Mouse (Mus musculus) kidney, adult 9 months (tissue): Measurements from ENCODE around the gene Zfp719.

Experiments
- DNase-seq: peaks from one replicate; pipeline ENCODE4 v3.0.0; 2022

Zfp719 gene

GRCm38 (mm10) chr7:43579440-43580171 is at the start of gene Zfp719:
Gene Zfp719, plus strand, starts transcription at chr7:43579610.
- peak; percentile 96 for DNase-seq

- no peak for DNase-seq
Measured at GRCm38 (mm10) chr7:43530216-43530785, 49.1 kb upstream of the Zfp719 start.

GRCm38 (mm10) chr7:43532936-43533505 is 46.4 kb upstream of the Zfp719 start:
- no peak for DNase-seq

- DNase-seq, result no peak
Measured at GRCm38 (mm10) chr7:43538524-43538923, 40.9 kb upstream of the Zfp719 start.

GRCm38 (mm10) chr7:43544225-43544977 is 35.0 kb upstream of the Zfp719 start, which contains the start of gene Cd33:
Gene Cd33, minus strand, starts transcription at chr7:43544428.
- DNase-seq, result no peak

GRCm38 (mm10) chr7:43545656-43546545 is 33.5 kb upstream of the Zfp719 start:
- no peak for DNase-seq

- DNase-seq, result no peak
Measured at GRCm38 (mm10) chr7:43547666-43548065, 31.7 kb upstream of the Zfp719 start.

GRCm38 (mm10) chr7:43548206-43548605 is 31.2 kb upstream of the Zfp719 start:
- DNase-seq, result no peak

GRCm38 (mm10) chr7:43553153-43553552 is 26.3 kb upstream of the Zfp719 start:
- DNase-seq, result no peak

GRCm38 (mm10) chr7:43554550-43554949 is 24.9 kb upstream of the Zfp719 start:
- no peak for DNase-seq

- DNase-seq, result no peak
Measured at GRCm38 (mm10) chr7:43555351-43555750, 24.1 kb upstream of the Zfp719 start.

- DNase-seq, result no peak
Measured at GRCm38 (mm10) chr7:43556901-43557300, 22.5 kb upstream of the Zfp719 start.

- DNase-seq, result peak; percentile 87
Measured at GRCm38 (mm10) chr7:43562006-43562633, 17.3 kb upstream of the Zfp719 start, which contains the start of gene Zfp658. Gene Zfp658, plus strand, starts transcription at chr7:43562256.

- peak; percentile 35 for DNase-seq
Measured at GRCm38 (mm10) chr7:43562651-43563070, 16.7 kb upstream of the Zfp719 start.

- DNase-seq, result no peak
Measured at GRCm38 (mm10) chr7:43563300-43563699, 16.1 kb upstream of the Zfp719 start.

- no peak for DNase-seq
Measured at GRCm38 (mm10) chr7:43571216-43571615, 8.2 kb upstream of the Zfp719 start.

- no peak for DNase-seq
Measured at GRCm38 (mm10) chr7:43580526-43580925, 1.1 kb downstream of the Zfp719 start.

GRCm38 (mm10) chr7:43584790-43585189 is 5.4 kb downstream of the Zfp719 start:
- DNase-seq, result no peak

GRCm38 (mm10) chr7:43601884-43602283 is 22.5 kb downstream of the Zfp719 start:
- DNase-seq, result no peak

- DNase-seq, result peak; percentile 48
Measured at GRCm38 (mm10) chr7:43606896-43607742, 27.7 kb downstream of the Zfp719 start, which contains the start of gene Zfp819. Gene Zfp819, plus strand, starts transcription at chr7:43607169.
